Mouse (Mus musculus) erythroblast, embryonic 14.5 days (primary cell): Measurements from ENCODE around the gene Aoah.

Source experiments
- GATA1 ChIP-seq: IDR thresholded peaks from 2 replicates; pipeline ENCODE4 v1.6.1; 2012; ENCODE audit warnings: low read length, inconsistent platforms, mixed read lengths
- TAL1 ChIP-seq: IDR thresholded peaks from 3 replicates; pipeline ENCODE4 v1.6.1; 2012; ENCODE audit warnings: low read length, inconsistent platforms, mixed read lengths

DNA sequence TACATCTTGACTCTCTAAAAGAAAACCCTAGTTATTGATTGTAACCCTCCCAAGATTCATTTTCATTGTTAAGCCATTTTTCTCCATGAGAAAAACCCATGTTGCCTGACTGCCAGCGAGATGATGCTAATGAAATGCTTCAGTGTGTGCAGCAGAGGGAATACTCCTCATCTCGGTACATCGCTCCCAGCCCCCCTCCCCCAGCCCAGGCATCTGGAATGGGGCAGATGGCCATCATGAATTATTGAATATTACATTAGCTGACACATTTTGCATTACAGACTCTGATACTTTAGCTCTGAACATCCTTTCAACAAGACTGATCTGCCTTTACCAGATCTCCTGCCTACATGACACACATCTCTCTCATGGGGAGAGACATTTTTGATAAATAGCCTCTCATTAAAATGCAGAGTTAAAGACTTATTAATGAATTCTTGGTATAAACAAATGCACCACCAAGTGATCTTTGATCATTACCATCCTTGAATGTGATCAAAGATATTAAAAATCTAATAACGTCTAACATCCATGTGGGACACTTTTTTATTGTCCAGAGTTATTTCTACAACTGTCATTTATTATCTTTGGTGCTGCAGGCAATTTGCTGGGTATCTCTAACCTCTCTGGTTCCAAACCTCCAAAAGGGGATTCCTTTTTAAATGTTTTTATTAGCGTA lies 211.9 kb downstream of the Aoah start:
- TF ChIP-seq TAL1 (no peak), GATA1 (no peak)
